Mouse (Mus musculus) left cerebral cortex, adult 9 months (tissue): ENCODE measurements around the gene Ovol2.

Experiments used
- DNase-seq, 2 experiments: peaks; one replicate each; pipeline ENCODE4 v3.0.0; 2022; ENCODE audit warnings: low spot score in 2 of 2

The Ovol2 gene

GRCm38 (mm10) chr2:144311372-144311771, 20.6 kb downstream of the Ovol2 start:
- no peak for DNase-seq

GRCm38 (mm10) chr2:144310273-144310672, 21.7 kb downstream of the Ovol2 start:
- no peak for DNase-seq

GRCm38 (mm10) chr2:144308561-144308960, 23.4 kb downstream of the Ovol2 start:
- DNase-seq = no peak

DNA sequence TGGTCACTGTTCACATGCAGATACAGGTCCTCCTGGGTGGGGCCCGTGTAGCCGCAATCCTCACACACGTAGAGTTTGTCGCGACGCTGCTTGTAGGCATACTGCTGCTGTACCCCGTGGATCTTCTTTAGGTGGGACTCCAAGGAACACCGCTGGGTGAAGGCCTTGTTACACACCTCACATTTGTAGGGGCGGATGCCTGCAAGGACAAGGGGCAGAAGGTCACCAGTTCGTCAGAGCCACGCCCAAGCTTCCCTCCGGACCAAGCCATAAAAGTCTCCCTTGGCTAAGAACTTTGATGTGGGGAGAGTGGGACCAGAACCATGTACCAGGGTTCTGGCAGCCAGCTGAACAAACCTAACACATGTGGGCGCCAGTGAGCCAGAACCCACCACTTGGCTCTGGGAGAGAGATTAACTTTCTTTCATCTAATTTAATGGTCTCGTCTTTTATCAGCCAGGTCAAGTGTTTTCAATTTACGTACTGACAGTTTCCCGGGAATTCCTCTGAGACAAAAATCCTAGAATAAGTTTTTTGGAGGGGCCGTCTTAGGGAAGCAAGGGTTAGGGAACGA, 26.1 kb downstream of the Ovol2 start:
- no peak for DNase-seq

DNA sequence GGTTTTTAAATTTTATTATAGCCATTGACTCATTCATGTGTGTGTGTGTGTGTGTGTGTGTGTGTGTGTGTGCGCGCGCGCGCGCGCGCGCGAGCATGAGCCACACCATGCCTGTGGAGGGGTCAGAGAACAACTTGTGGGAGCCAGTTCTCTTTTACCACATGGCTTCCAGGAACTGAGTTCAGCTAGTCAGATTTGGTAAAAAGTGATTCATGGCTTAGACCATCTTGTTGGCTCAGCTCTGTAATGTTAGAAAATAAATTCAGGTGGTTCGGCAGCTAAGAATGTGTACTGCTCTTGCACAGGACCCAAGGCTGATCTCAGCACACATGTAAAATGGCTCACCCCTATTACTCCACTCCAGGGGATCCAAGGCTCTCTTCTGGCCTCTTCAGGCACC, 30.8 kb downstream of the Ovol2 start:
- DNase-seq = no peak

DNA sequence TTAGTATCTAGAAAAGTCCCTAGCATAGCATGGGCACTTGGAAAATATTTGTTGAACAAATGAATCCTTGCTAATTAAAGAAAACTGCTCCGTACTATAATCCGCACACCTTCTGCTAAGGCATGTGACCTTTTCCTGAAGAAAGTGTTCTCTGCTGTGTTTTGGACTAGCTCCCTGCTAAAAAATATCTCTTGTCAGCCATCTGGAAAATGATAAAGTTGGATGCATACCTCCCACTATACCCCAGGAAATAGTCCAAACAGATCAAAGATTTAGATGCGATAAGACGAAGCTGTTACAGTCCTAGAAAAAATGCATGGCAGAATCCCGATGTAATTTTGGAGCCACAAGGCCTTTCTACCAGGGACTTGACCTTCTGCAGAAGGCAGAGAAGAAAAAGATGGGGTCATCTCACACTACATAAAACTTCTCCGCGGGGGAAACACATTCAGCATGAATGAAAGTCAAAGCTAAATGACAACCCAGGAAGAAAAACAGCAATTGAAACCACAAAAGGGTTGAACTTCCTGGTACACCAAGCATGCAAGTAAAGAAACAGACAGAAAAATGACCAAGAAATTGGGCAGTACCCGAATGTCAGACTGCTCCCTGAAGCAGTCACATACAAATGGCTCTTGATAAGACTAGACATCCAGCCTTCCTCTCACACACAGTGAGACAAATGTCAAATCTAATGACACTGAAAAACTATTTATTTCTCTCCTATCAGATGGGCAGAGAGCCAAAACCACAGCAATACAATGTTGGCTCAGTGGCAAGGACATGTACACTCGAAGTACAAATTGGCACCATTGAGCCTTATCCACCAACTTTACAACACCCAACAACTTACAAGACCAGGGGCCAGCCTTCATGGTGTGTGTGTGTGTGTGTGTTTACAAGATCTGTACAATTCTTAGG, 31.9 kb downstream of the Ovol2 start:
- DNase-seq = peak in 1 of 2 experiments; percentile 53

- DNase-seq = no peak
These were observed 36.7 kb downstream of the Ovol2 start for GRCm38 (mm10) chr2:144295145-144295735.

- peak; percentile 64 to 85 for DNase-seq
These were observed 40.2 kb downstream of the Ovol2 start for GRCm38 (mm10) chr2:144291600-144292305.

DNA sequence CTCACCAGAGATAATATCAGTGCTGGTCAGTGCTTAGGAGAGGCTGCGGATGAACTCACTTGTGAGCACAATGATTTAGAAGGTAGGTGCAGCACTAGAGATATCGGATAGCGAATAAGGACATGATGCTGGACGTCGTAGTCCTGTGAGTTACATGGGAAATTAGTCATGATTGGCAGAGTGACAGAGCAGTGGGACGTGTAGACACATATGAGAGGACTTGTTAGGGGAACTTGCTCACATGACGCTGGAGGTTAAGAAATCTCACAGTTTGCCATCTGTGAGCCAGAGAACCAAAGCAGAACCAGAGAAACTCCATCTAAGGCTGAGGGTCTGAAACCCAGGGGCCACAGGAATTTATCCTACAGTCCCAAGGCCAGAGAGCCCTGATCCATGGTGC, 41.6 kb downstream of the Ovol2 start:
- DNase-seq = no peak

GRCm38 (mm10) chr2:144281417-144281816, 50.5 kb downstream of the Ovol2 start:
- DNase-seq = no peak

DNA sequence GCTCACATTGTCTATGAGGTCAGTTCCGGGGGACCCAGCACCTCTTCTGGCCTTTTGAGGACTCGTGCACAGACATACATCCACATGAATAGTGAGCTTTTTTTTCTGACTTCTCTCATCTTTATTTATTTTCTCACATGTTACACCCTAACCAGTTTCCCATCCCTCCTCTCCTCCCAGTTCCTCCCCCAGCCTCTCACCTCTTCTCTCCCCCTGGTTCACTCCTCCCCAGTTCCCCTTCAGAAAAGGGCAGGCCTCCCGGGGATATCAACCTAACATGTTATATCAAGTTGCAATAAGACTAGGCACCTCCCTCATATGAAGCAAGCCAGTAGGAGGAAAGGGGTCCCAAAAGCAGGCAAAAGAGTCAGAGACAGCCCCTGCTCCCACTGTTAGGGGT, 51.4 kb downstream of the Ovol2 start:
- no peak for DNase-seq

- no peak for DNase-seq
These were observed 52.2 kb downstream of the Ovol2 start for GRCm38 (mm10) chr2:144279742-144280141.

DNA sequence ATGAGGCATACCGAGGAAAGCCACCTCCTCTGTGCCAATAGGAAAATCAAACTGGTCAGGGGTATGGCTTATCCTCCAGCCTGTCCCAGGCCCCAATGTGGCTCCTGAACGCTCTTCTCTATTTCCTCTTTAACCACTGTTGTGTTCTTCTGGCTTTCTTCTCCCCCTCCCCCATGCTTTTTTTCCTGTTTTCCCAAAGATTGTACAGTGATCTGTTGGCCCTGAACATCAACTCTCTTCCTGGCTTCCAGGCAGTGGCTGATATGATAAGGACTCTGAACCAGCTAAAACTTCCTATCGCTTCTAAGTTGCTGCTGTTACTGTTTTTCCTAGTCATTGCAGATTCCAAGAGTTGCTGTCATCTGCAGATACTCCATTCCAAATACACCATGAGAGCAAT, 55.1 kb downstream of the Ovol2 start:
- no peak for DNase-seq

DNA sequence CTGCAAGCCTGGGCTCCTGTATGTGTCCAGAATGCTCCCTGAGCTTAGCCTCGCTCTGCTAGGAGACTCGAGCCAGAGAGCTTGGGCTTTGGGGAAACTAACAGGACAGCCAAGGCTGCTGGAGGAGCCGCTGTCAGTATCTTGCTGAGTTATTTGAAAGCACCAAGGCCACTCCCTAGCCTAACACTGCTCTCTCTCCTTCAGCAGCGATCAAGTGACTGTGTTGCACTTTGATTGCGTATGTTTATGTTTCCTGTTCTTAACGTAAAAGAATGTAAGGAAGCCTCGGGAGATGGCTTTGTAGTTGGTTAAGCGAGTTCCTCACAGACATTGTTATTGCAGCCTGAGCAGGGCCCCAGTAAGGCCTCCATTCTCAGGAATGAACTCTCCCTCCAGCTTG, 57.2 kb downstream of the Ovol2 start:
- no peak for DNase-seq

DNA sequence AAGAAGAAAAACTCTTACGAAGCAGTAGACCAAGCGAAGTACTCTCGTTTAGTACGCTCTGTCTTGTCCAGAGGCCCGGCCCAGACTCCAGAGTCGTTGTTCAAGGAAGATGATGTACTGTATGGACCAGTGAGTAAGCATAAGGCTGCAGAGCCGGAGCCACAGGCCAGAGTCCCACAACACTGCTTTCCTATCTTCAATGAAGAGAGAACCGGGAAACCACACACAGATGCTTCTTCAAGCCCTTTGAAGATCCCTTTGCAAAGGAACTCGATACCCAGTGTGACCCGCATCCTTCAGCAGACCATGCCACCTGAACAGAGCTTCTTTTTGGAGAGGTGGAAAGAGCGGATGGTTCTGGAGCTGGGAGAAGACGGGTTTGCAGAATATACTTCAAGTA, 59.9 kb downstream of the Ovol2 start:
- DNase-seq = no peak

DNA sequence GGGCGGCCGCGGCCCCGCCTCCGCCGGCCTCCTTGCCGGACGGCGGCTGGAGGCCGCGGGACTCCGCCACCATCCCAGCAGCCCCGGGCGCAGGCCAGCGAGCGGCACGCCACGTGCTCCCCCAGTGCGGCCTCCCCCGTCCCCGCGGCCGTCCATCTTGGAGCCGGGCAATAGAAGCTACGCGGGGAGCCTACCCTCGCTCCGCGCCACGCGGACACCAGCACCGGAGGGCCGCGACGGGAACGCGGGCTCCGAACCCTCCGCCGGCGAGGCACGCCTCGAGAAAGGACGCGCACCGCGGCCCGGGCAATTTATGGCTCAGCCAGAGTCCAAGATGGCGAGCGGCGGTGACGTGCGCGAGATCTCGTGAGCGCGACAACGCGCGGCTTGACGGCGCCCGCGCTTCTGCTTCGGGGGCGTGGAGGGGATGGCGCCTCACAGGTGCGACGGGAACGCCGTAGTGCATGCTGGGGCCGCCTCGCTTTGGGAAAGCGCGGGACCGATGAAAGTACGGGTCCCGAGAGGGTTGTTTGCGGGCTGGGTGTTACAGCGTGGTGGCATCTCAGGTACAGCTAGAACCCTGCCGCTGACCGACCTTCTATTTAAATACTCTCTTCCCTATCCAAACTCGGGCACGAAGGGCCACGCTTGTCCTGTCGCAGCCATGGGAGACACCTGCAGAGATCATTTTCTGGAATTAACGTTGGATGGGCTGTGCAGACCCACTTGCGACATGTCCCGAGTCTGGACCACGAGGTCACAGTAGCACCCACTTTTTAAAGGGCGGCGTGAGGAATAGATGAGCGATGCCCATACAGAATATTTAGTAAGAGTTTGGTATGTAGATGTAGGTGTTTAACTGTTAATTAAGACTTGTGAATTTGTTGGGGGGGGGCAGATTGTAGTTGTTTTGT, 61.2 kb downstream of the Ovol2 start, which contains the start of the genes Mgme1 and Snx5:
TSS of gene Mgme1 (plus strand) at position 157 of the 914 bp plus-strand sequence.
TSS of gene Snx5 (minus strand) at position 400 of the 914 bp plus-strand sequence.
- DNase-seq = peak; percentile 87 to 95

- DNase-seq = no peak
These were observed 62.1 kb downstream of the Ovol2 start for GRCm38 (mm10) chr2:144269679-144270475.

- DNase-seq = no peak
These were observed 62.7 kb downstream of the Ovol2 start for GRCm38 (mm10) chr2:144269306-144269650.

DNA sequence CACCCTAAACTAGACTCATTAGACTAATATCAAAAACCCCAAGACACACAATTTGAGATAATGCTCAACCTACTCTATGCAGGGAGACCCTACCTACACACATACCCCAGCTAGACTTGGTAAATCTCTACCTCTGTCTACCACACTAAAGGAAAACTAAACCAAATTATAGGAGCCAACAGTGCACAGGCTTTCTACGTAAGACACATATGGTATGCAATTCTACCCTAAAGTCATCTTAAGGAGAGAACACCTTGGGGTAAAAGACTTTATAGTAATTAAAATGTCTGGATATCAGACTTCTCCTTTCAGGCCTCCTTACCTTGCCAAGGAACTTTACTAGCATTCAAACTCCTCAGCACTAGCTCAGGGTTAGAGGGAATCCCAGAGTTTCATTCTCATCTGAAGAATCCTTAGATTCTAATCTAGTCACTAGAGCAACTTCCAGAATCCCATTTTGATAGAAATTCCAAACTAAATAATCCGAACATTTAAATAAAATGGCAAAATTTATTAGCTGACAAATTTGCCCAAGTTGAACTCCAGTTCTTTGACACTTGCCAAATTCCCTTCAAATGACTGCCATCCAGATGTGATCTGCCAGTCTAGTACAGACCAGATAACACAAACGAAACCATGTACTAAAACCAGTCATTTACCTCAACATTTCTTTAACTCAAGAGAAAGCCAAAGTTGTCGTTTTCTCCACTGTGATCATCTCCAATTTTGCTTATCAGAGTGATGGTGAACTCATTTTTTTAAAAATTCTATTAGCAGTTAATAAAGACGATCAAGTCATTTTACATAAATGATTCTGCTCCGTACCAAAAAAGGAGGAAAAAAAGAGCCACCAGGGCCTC, 63.3 kb downstream of the Ovol2 start:
- DNase-seq = no peak

GRCm38 (mm10) chr2:144267731-144268015, 64.3 kb downstream of the Ovol2 start:
- DNase-seq = peak in 1 of 2 experiments; percentile 34
